Mouse (Mus musculus) left cerebral cortex, adult 2 months (tissue): ENCODE results near the gene Adgrf5. TPM values are rescaled to one million over a fixed set of nuclear protein-coding genes. Genes with fewer than 3 reads are reported as not detected.
"Not testable (repeated sequence)": the region's sequence is repeated elsewhere in the genome, so short reads cannot be mapped to it uniquely, and the experiment has no call there.

Experiments
- DNase-seq, 2 experiments: peaks; one replicate each; pipeline ENCODE4 v3.0.0; 2021 to 2022; ENCODE audit warnings: low spot score in 2 of 2, mixed read lengths in 1 of 2; ENCODE audit errors: extremely low spot score in 1 of 2
- H3K27ac ChIP-seq: fragments of 200-600 bp; 2 replicates; pipeline ENCODE4 v1.8.1; 2022
- H3K4me3 ChIP-seq: fragments of 200-600 bp; 2 replicates; pipeline ENCODE4 v1.8.1; 2022
- CTCF ChIP-seq: fragments of 200-600 bp; IDR thresholded peaks from 2 replicates; pipeline ENCODE4 v1.8.1; 2022; ENCODE audit warnings: antibody characterized with exemption, mild to moderate bottlenecking, moderate library complexity
- intact Hi-C: fragments of 180-260 bp; cut with DNase I; formaldehyde crosslinking; loops from one replicate; pipeline ENCODE4 v1.15.1; 2025
- total RNA-seq, 2 experiments: library from RNA; stranded (reverse); gene quantifications; 2 replicates each; pipeline ENCODE4 v1.2.3; 2021

Gene Adgrf5
- total RNA-seq, 2 experiments from 2014 or later, result 32.5 to 35.0 TPM

- DNase-seq, result no peak
- no peak overlapping the region for H3K4me3 ChIP-seq
- no peak overlapping the region for H3K27ac ChIP-seq
- intact Hi-C loops, result no loop called here
- TF ChIP-seq CTCF, result no peak
These were observed 117.4 kb downstream of the Adgrf5 start for GRCm38 (mm10) chr17:43477621-43478020.

- H3K4me3 ChIP-seq, result no peak overlapping the region
- H3K27ac ChIP-seq, result no peak overlapping the region
- DNase-seq, result no peak
- TF ChIP-seq CTCF, result no peak
- intact Hi-C loops, result no loop called here
These were observed 125.7 kb downstream of the Adgrf5 start for GRCm38 (mm10) chr17:43485982-43486381.

- no peak for TF ChIP-seq CTCF
- H3K27ac ChIP-seq, result no peak overlapping the region
- no peak overlapping the region for H3K4me3 ChIP-seq
- no peak for DNase-seq
- intact Hi-C loops, result no loop called here
These were observed 128.3 kb downstream of the Adgrf5 start for GRCm38 (mm10) chr17:43488439-43489151.

- intact Hi-C loops, DNase-seq, H3K27ac ChIP-seq, H3K4me3 ChIP-seq: not testable (repeated sequence)
These were observed 130.1 kb downstream of the Adgrf5 start for GRCm38 (mm10) chr17:43490371-43490770.

- DNase-seq, result no peak
- intact Hi-C loops, result no loop called here
- no peak overlapping the region for H3K27ac ChIP-seq
- H3K4me3 ChIP-seq, result no peak overlapping the region
- TF ChIP-seq CTCF, result no peak
These were observed 135.3 kb downstream of the Adgrf5 start for GRCm38 (mm10) chr17:43495502-43495901.

GRCm38 (mm10) chr17:43497521-43497920 is 137.3 kb downstream of the Adgrf5 start:
- Histone ChIP-seq H3K4me3 (no peak overlapping the region), H3K27ac (no peak overlapping the region)
- TF ChIP-seq CTCF, result no peak
- intact Hi-C loops, result no loop called here
- DNase-seq, result no peak

GRCm38 (mm10) chr17:43500513-43500912 is 140.3 kb downstream of the Adgrf5 start:
- Histone ChIP-seq H3K4me3 (no peak overlapping the region), H3K27ac (no peak overlapping the region)
- TF ChIP-seq CTCF, result no peak
- DNase-seq, result no peak
- intact Hi-C loops, result no loop called here

- intact Hi-C loops, result no loop called here
- H3K4me3 ChIP-seq, result no peak overlapping the region
- DNase-seq, result no peak
- TF ChIP-seq CTCF, result no peak
- no peak overlapping the region for H3K27ac ChIP-seq
These were observed 141.0 kb downstream of the Adgrf5 start for GRCm38 (mm10) chr17:43501223-43501622.

GRCm38 (mm10) chr17:43501631-43502030 is 141.4 kb downstream of the Adgrf5 start:
- no peak overlapping the region for H3K4me3 ChIP-seq
- no peak for DNase-seq
- intact Hi-C loops, result no loop called here
- TF ChIP-seq CTCF, result no peak
- H3K27ac ChIP-seq, result no peak overlapping the region

- intact Hi-C loops, result no loop called here
- TF ChIP-seq CTCF, result no peak
- H3K4me3 ChIP-seq, result no peak within 1 kb of the TSS
These were observed 142.3 kb downstream of the Adgrf5 start, which contains the start of gene Mep1a for GRCm38 (mm10) chr17:43502592-43502991. Gene Mep1a, minus strand, starts transcription at chr17:43502812.

GRCm38 (mm10) chr17:43503861-43504593 is 143.8 kb downstream of the Adgrf5 start:
- DNase-seq, result no peak
- Histone ChIP-seq H3K4me3 (no peak overlapping the region), H3K27ac (no peak overlapping the region)
- intact Hi-C loops, result no loop called here
- TF ChIP-seq CTCF, result no peak

More at GRCm38 (mm10) chr17:43502592-43502991, 142.3 kb downstream of the Adgrf5 start, which contains the start of gene Mep1a:
- DNase-seq, result no peak
- no peak within 1 kb of the TSS for H3K27ac ChIP-seq

- TF ChIP-seq CTCF, result no peak
These were observed 144.3 kb downstream of the Adgrf5 start for GRCm38 (mm10) chr17:43504594-43504934.

More at GRCm38 (mm10) chr17:43504594-43504934, 144.3 kb downstream of the Adgrf5 start:
- no peak overlapping the region for H3K4me3 ChIP-seq
- no peak for DNase-seq
- H3K27ac ChIP-seq, result no peak overlapping the region
- intact Hi-C loops, result no loop called here

Other genes starting within 250 kb of the Adgrf5 start
- gene Adgrf1, start 90.1 kb upstream of the Adgrf5 start, total RNA-seq, result not detected
- gene Mep1a, start 142.4 kb downstream of the Adgrf5 start, total RNA-seq, result not detected
- gene Ankrd66, start 183.2 kb downstream of the Adgrf5 start, total RNA-seq, result under 1 TPM; 0.26 to 0.27 TPM
- gene Pla2g7, start 207.6 kb downstream of the Adgrf5 start, total RNA-seq, result 10 to 100 TPM; 80.9 to 84.9 TPM